Mouse (Mus musculus) hindbrain, embryonic 13.5 days (tissue): ENCODE measurements at regions not wholly inside any gene's neighbourhood (a gene's known extent, or its start where the extent isn't known, plus 50 kb on each side); places are given as distances from the start of the nearest gene placed in this dataset.

Experiments
- ATAC-seq: fragments of 200-750 bp; cut with Nextera tagmentation; 2 replicates; pipeline ENCODE4 v1.8.0; 2017; ENCODE audit warnings: moderate TSS enrichment; ENCODE audit not compliant: low FRiP score
- H3K27ac ChIP-seq: fragments of 300-500 bp; sonication (generic); 2 replicates; pipeline ENCODE4 v1.5.1; 2015; ENCODE audit warnings: inconsistent platforms, mild to moderate bottlenecking, moderate library complexity
- H3K27me3 ChIP-seq: fragments of 300-500 bp; sonication (generic); 2 replicates; pipeline ENCODE4 v1.6.1; 2015; ENCODE audit warnings: mild to moderate bottlenecking, inconsistent platforms
- H3K36me3 ChIP-seq: fragments of 300-500 bp; sonication (generic); 2 replicates; pipeline ENCODE4 v1.6.1; 2015; ENCODE audit warnings: mild to moderate bottlenecking, inconsistent platforms
- H3K4me1 ChIP-seq: fragments of 300-500 bp; sonication (generic); replicated peaks from 2 replicates; pipeline ENCODE4 v1.6.1; 2015; ENCODE audit warnings: inconsistent platforms
- H3K4me2 ChIP-seq: fragments of 300-500 bp; sonication (generic); 2 replicates; pipeline ENCODE4 v1.6.1; 2015; ENCODE audit warnings: inconsistent platforms, mild to moderate bottlenecking, moderate library complexity
- H3K4me3 ChIP-seq: fragments of 300-500 bp; sonication (generic); 2 replicates; pipeline ENCODE4 v1.5.1; 2015; ENCODE audit warnings: mild to moderate bottlenecking, inconsistent platforms
- H3K9ac ChIP-seq: fragments of 300-500 bp; sonication (generic); 2 replicates; pipeline ENCODE4 v1.6.1; 2015; ENCODE audit warnings: mild to moderate bottlenecking, inconsistent platforms
- H3K9me3 ChIP-seq: fragments of 300-500 bp; sonication (generic); 2 replicates; pipeline ENCODE4 v1.6.1; 2016; ENCODE audit warnings: inconsistent platforms
- WGBS: fragments of 180-500 bp; shearing (Covaris S2); methylation state at CpG from one replicate; pipeline ENCODE4 v1.1.7; 2015; 5-methylcytosine and 5-hydroxymethylcytosine counted together

DNA sequence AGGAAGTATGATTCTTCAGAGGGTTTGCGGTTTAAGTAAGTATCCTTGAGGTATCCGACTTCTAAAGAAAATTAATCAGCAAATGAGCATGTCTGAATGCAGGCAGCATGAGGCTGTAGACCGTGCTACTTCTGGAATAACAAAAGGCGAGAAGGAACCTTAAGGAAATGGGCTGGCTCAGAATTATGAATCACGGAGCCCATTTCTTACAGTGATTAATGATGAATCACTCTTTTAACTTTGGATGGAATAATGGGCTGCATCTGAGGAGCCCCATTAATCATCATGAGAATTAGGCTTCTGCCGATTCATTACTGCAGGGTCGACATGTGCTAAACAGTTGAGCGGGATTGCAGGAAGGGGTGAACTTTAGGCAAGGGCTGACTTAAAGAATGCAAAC, 865.1 kb upstream of the Car8 start:
- 48% methylated on average over 8 of the region's 8 CpGs for WGBS
- H3K4me3 ChIP-seq, result no peak overlapping the region
- H3K27ac ChIP-seq, result no peak overlapping the region
- H3K9me3 ChIP-seq, result 0 out of 2 replicates have a peak, but pooled peaks cover 3% of the 10 kb centered on the region
- ATAC-seq, result peak; percentile 52; the same call in 1 of the 2 replicates
- no peak overlapping the region for H3K4me2 ChIP-seq
- H3K27me3 ChIP-seq, result no peaks in the 10 kb centered on the region
- H3K4me1 ChIP-seq, result peaks cover 6% of the 10 kb centered on the region; the same call in 1 of the 2 replicates
- no peaks in the 10 kb centered on the region for H3K36me3 ChIP-seq
- H3K9ac ChIP-seq, result no peak overlapping the region

DNA sequence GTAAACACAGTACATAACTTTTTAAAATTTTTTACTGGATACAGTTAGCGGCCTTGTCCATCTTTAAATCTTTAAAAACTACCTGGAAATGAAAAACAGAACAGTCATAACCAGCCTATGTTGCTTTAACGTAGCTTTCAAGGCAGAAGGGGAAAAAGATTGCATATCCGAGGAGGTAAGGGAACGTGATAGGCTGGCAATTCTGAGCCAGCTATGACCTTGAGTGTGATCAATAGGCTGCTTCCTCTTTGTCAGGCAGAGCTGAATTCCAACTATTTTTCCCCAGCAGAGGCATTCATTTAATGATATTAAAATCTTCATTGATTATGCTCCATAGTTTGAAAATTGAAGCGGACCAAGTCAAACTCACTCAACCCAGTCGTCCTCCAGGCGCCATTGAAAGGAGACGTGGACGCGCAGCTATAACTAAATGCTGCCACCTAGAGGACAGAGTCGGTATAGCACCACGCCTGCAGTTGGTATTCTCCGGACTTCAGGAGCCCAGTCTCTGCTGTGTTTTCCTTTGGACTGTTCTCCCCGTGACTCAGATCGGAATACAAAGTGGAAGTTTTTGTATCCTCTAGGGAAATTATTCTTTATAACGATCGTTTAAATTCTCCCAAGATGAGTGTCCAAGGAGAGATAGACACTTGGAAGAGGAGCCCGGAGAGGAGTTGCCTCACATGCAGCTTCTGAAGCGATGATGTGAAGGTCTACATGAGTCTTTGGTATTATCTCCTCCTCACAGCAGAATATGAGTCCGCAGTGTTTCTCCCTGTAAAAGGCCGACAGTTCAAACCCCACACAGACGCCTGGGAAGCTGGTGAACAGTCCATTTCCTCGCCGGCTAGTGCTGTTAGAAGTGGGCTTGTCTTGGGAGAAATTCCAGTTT, 858.2 kb upstream of the Car8 start:
- WGBS, result 28% methylated on average over 24 of the region's 24 CpGs
- peak overlapping the region; percentile 41 for H3K4me2 ChIP-seq
- H3K27me3 ChIP-seq, result peaks cover 5% of the 10 kb centered on the region; the same call in 1 of the 2 replicates
- H3K27ac ChIP-seq, result 0 out of 2 replicates have a peak overlapping the region, but pooled peaks have one; percentile 8
- H3K9me3 ChIP-seq, result 0 out of 2 replicates have a peak, but pooled peaks cover 3% of the 10 kb centered on the region
- H3K9ac ChIP-seq, result no peak overlapping the region
- peak; percentile 74 for ATAC-seq
- H3K4me1 ChIP-seq, result peaks cover 20% of the 10 kb centered on the region
- H3K36me3 ChIP-seq, result no peaks in the 10 kb centered on the region
- no peak overlapping the region for H3K4me3 ChIP-seq

DNA sequence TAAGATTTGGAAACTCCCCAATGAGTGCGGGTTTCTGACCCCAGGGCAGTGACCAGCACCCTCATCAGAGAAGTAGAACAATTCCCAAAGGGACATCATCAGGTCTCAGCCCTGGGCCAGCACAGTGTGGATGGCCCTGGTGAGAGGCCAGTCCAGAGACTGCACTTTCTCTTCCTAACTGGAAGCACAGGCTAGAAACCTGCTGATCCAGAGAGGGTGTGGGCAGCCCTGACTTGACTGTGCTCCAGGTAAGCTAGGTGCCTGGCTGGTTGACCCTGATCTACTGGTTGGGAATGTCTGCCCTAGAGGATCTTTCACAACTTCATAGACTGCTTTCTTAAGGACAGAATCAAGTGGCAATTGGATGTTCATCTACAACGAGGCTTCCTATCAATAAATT, 857.4 kb upstream of the Car8 start:
- peaks cover 20% of the 10 kb centered on the region for H3K4me1 ChIP-seq
- H3K27me3 ChIP-seq, result peaks cover 5% of the 10 kb centered on the region; the same call in 1 of the 2 replicates
- no peak overlapping the region for H3K4me2 ChIP-seq
- H3K36me3 ChIP-seq, result no peaks in the 10 kb centered on the region
- 0 out of 2 replicates have a peak, but pooled peaks have one; percentile 36 for ATAC-seq
- H3K4me3 ChIP-seq, result no peak overlapping the region
- no peak overlapping the region for H3K9ac ChIP-seq
- 77% methylated on average over 2 of the region's 2 CpGs for WGBS
- H3K9me3 ChIP-seq, result 0 out of 2 replicates have a peak, but pooled peaks cover under 1% of the 10 kb centered on the region
- no peak overlapping the region for H3K27ac ChIP-seq

DNA sequence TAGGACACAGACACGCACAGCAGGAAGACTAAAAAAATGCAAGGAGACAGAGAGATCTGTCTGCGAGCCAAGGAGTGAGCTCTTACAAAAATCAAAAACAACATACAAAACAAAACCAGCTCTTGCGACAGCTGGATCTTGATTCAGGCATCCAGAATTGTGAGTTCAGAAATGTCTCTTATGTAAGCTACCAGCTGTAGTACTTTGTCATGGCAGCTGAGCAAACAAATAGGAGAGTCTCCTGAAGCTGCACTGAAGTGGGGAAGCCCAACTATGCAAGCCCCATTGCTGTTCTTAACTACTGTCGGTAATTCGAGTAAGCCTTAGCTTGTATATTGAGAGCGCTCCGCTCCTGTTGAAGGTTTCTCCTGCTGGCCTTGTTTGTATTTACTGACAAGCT, 856.8 kb upstream of the Car8 start:
- no peak for ATAC-seq
- H3K9me3 ChIP-seq, result no peaks in the 10 kb centered on the region
- no peak overlapping the region for H3K4me2 ChIP-seq
- H3K9ac ChIP-seq, result no peak overlapping the region
- H3K36me3 ChIP-seq, result no peaks in the 10 kb centered on the region
- peaks cover 5% of the 10 kb centered on the region; the same call in 1 of the 2 replicates for H3K27me3 ChIP-seq
- H3K4me3 ChIP-seq, result no peak overlapping the region
- peaks cover 20% of the 10 kb centered on the region for H3K4me1 ChIP-seq
- no peak overlapping the region for H3K27ac ChIP-seq
- WGBS, result 63% methylated on average over 7 of the region's 7 CpGs

DNA sequence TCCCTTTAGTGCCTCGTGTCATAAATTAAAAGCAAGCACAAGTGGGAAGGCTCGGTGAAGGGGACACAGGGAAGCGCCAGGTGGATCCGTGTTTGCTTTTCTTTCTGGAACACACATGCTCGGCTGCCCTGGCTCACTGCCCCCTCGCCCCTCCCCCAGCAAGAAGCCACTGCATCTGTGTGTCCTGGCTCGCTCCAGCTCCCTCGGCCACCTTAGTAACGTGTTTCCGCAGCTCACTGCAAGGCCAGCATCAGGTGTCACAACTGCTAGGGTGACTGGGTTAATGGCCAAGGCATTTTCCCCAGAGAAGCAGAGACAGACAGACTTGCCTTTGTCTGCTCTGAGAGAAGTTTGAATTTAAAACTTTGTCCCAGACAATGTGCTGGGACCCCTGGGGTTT, 855.7 kb upstream of the Car8 start:
- Histone ChIP-seq H3K27me3 (peaks cover 5% of the 10 kb centered on the region; the same call in 1 of the 2 replicates), H3K9ac (no peak overlapping the region; the same call in 1 of the 2 replicates), H3K9me3 (no peaks in the 10 kb centered on the region), H3K27ac (0 out of 2 replicates have a peak overlapping the region, but pooled peaks have one; percentile 40), H3K4me1 (peaks cover 20% of the 10 kb centered on the region), H3K4me2 (0 out of 2 replicates have a peak overlapping the region, but pooled peaks have one; percentile 1), H3K4me3 (no peak overlapping the region), H3K36me3 (no peaks in the 10 kb centered on the region)
- no peak for ATAC-seq
- 14% methylated on average over 10 of the region's 10 CpGs for WGBS

DNA sequence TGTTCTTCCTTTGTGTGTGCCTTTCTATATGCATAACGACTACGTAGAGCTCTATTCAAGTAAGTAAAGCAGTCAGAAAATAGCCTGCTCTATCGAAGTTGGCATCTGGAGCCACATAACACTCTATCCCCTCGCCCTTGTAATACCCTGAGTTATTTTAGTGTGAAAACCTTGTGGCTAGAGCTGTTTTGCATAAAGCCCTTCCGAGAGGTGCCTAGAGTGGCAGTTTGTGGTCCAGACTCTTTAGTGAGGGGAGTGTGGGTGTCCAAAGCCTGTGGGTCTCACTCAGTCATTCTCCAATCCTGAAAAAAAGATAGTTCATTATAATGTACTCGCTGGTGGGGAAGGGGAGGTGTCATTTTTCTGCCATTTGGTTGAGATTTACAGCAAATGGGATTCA, 855.2 kb upstream of the Car8 start:
- Histone ChIP-seq H3K4me1 (peaks cover 20% of the 10 kb centered on the region), H3K27ac (0 out of 2 replicates have a peak overlapping the region, but pooled peaks have one; percentile 40), H3K4me3 (no peak overlapping the region), H3K27me3 (peaks cover 5% of the 10 kb centered on the region; the same call in 1 of the 2 replicates), H3K4me2 (no peak overlapping the region), H3K9ac (no peak overlapping the region; the same call in 1 of the 2 replicates), H3K9me3 (no peaks in the 10 kb centered on the region), H3K36me3 (no peaks in the 10 kb centered on the region)
- no peak for ATAC-seq
- WGBS, result 48% methylated on average over 6 of the region's 6 CpGs

DNA sequence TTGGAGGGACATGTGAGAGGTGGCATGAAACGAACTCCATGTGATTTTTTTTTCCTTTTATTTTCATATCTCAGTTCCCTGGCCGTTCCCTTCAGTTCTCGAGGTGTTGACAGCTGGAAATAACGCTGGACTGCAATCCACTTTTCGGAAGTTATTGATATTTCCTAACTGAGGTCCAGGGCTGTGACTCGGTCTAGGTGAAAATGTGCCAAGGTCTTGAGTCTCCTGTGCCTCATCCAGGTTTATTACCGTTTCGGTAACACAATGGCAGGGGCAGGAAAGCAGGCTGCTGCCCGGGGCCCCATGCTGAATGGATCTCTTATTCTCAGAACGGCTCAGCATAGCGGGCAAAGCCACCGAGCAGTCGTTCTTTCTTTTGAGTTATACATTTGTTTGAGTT, 844.7 kb upstream of the Car8 start:
- Histone ChIP-seq H3K27me3 (no peaks in the 10 kb centered on the region), H3K9ac (no peak overlapping the region), H3K36me3 (no peaks in the 10 kb centered on the region), H3K4me3 (no peak overlapping the region), H3K4me2 (no peak overlapping the region), H3K4me1 (peaks cover 23% of the 10 kb centered on the region), H3K9me3 (no peaks in the 10 kb centered on the region), H3K27ac (no peak overlapping the region)
- ATAC-seq, result no peak
- 67% methylated on average over 13 of the region's 13 CpGs for WGBS

DNA sequence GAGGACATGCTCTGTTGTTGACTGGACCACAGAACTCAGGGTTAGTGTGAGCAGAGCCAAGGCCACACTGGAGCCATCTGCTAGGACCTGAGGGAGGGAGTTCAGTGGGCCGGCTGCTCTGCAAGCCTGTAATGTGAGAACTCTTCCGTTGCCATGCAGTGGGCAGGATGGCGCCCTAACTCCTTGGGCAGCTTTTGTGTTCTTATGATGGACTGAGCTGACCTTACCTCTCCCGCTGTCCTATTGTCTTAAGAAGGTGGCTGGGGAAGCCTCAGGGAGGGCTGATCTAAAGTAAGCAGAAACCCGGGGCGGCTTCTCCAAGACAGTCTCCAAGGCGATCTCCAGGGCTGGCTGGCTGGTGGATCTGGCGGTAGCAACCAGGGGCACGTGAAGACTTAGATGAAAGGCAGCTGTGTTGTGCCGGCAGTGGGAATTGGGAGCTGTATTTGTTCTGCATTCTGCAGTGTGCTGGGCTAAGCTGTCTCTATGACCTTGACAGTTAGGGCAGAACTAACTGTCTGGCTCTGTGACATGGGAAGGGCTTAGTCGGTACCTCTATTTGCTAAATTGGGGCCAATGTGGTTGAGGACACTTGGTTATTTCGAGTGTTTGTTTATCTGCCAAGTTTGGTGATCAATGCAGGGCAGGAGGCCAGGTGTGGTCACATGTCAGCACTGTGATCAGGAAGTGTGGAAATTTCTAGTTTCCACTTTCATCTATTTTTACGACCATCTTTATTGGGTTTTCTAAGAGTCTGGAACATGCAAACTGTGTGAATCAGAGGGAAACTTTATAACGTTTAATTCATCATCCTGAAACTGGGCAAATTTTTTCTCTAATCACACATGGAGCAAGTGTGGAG, 843.1 kb upstream of the Car8 start:
- Histone ChIP-seq H3K9me3 (no peaks in the 10 kb centered on the region), H3K27ac (0 out of 2 replicates have a peak overlapping the region, but pooled peaks have one; percentile 15), H3K9ac (no peak overlapping the region), H3K36me3 (no peaks in the 10 kb centered on the region), H3K4me2 (peak overlapping the region; percentile 30; the same call in 1 of the 2 replicates), H3K4me1 (peaks cover 23% of the 10 kb centered on the region), H3K4me3 (no peak overlapping the region), H3K27me3 (no peaks in the 10 kb centered on the region)
- WGBS, result 32% methylated on average over 14 of the region's 14 CpGs
- peak; percentile 69 for ATAC-seq

DNA sequence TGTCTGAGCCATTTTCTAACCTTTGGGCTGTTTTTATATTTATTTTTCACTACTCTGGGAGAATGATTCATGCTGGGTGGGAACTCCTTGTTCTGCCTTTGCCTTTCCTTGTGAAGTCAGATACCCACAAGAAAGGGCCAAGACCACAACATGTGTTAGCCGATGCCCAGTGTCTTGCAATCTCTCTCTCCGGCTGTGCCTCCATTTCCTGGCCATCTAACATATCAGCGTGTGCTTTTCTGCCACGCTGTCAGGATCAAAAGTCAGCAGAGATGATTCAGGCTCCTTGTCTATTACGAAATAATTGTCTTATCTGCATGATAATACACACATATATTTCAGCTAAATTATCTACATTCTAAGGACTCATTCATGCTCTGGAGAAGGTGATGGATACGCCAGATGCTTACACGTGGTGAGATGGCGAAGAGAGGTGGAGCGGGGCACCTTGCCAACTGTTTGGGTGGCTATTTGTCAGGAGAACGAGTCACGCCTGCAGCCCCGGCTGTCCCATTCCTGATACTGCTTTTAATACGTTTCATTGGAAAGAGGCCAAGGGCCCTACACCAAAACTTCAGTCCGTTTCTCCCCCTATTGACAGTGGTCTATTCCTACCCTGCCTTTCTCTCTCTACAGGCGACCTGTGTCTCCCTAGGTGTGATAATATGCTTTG, 842.1 kb upstream of the Car8 start:
- ATAC-seq, result no peak
- H3K4me2 ChIP-seq, result no peak overlapping the region
- H3K9me3 ChIP-seq, result no peaks in the 10 kb centered on the region
- no peak overlapping the region for H3K9ac ChIP-seq
- no peak overlapping the region for H3K4me3 ChIP-seq
- WGBS, result 58% methylated on average over 15 of the region's 15 CpGs
- no peaks in the 10 kb centered on the region for H3K36me3 ChIP-seq
- no peak overlapping the region; the same call in 1 of the 2 replicates for H3K27ac ChIP-seq
- H3K4me1 ChIP-seq, result peaks cover 23% of the 10 kb centered on the region
- H3K27me3 ChIP-seq, result no peaks in the 10 kb centered on the region

DNA sequence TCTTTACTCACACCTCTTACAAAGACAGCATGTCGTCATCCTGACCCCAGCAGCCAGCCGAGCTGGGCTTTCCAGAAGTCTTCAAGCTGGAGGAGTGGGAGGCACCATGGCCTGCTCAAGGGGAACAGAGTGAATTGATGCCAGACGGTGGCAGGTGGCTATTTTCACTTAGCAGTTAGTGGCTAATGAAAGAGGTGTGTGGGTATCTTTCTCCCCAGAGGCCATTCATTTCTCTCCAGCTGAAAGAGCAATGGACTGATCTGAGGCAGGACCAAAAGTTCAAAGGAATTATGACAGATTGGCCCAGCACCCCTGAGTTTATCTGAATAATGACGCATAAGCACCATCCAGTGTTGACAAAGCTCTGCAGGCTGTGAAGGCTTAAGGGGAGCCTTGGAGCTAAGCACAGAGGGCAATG, 841.0 kb upstream of the Car8 start:
- no peak overlapping the region for H3K4me3 ChIP-seq
- no peak overlapping the region for H3K4me2 ChIP-seq
- H3K27me3 ChIP-seq, result no peaks in the 10 kb centered on the region
- ATAC-seq, result 0 out of 2 replicates have a peak, but pooled peaks have one; percentile 30
- H3K4me1 ChIP-seq, result peaks cover 23% of the 10 kb centered on the region
- no peaks in the 10 kb centered on the region for H3K9me3 ChIP-seq
- no peak overlapping the region for H3K27ac ChIP-seq
- WGBS, result 27% methylated on average over 4 of the region's 4 CpGs
- no peak overlapping the region for H3K9ac ChIP-seq
- H3K36me3 ChIP-seq, result no peaks in the 10 kb centered on the region

DNA sequence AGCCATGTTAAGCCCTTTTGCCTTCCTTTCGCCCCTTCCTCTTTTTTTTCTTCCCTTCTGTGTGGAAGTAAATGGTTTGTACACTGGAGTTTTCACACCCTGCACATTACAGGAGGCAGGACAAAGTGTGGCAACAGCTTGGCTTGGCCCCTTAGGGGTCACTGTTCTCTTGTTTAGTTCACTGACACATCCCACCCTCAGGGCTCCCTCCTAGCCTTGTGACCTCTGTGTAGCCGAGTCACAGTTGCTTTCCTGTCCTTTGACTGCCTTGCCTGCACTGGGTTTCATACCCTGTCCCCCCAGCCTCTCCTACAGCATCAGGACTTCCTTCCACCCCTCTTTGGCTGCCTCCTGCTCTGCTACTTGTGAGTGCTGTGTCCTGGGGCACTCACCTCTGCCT, 835.6 kb upstream of the Car8 start:
- no peaks in the 10 kb centered on the region for H3K27me3 ChIP-seq
- no peaks in the 10 kb centered on the region for H3K9me3 ChIP-seq
- H3K4me1 ChIP-seq, result peaks cover 6% of the 10 kb centered on the region
- H3K4me3 ChIP-seq, result no peak overlapping the region
- no peak overlapping the region for H3K4me2 ChIP-seq
- H3K27ac ChIP-seq, result no peak overlapping the region
- ATAC-seq, result no peak
- H3K9ac ChIP-seq, result no peak overlapping the region
- WGBS, result 54% methylated on average over 2 of the region's 2 CpGs
- no peaks in the 10 kb centered on the region for H3K36me3 ChIP-seq
